In the genomic region with DNA sequence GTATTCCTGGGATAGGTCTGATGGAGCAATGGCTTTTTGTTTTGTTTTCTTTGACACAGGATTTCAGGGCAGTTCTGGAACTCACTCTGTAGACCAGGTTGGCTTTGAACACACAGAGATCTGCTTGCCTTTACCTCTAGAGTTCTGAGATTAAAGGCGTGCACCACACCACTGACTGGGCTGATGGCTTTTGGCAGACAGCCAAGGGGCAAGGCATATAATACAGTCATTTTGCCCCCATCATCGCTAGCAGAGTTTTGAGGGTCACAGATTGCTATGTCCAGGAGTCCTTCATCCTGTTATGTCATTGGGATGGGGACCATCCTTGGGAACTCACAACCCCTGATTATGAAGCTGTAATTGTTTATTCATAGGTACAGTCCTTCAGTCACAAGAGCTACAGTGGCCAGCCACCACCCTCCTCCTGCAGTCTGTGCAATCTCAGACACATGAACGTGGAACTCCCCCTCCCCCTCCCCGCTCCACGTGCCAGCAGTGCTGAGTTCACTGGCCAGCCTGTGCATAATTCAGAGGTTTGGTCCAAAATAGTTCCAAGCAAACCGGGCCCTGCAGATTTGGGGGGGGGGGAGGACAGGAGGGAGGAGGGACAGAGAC, we compare ENCODE assay signal across 17 mouse cellular contexts. TPM values are rescaled to one million over a fixed set of nuclear protein-coding genes. Genes with fewer than 3 reads are reported as not detected.
A peak's percentile ranks its signal among the peaks of the same experiment; 100 is the strongest.
DNase-seq lines count a peak whose midpoint lies in the region; ATAC-seq lines count a peak whose summit lies in the region.
"Had no signal": no experiment of that assay in that cellular context is flagged by ENCODE, and none has a peak within 500 bp of the region (broad histone marks: within the 10 kb centered on the region; RNA-seq: fewer than 3 reads in every experiment).

No protein-coding gene starts in this region.

- WGBS in heart, embryonic 13.5 days, result 32% methylated on average over 6 of the region's 6 CpGs
- WGBS in hindbrain, embryonic 10.5 days, result 63% methylated on average over 6 of the region's 6 CpGs
- whole genome bisulfite sequencing in forebrain, embryonic 15.5 days, result 44% methylated on average over 6 of the region's 6 CpGs

- H3K9ac ChIP-seq in heart, embryonic 13.5 days, result no peak overlapping the region
- H3K9ac ChIP-seq in forebrain, embryonic 15.5 days (replicated peaks), result no peak overlapping the region
- H3K9ac ChIP-seq: midbrain, embryonic 15.5 days had no signal

- no peak overlapping the region for H3K4me3 ChIP-seq in heart, embryonic 13.5 days
- H3K4me3 ChIP-seq in hindbrain, embryonic 10.5 days, result no peak overlapping the region
- H3K4me3 ChIP-seq in forebrain, embryonic 15.5 days, result no peak overlapping the region
- H3K4me3 ChIP-seq: midbrain, embryonic 15.5 days had no signal

- DNase-seq in heart, adult 8-10 months (ENCODE audit: low spot score), result no peak
- DNase-seq in 416B (ENCODE audit: low read depth), result peak; percentile 9
- peak; percentile 62 for DNase-seq in NIH3T3 (ENCODE audit: low read depth)
- peak; percentile 50 to 66 for DNase-seq in kidney, postnatal 25 days
- no peak for DNase-seq in hindbrain, embryonic 10.5 days (ENCODE audit: low spot score)
- DNase-seq in embryo, embryonic 9.5 days (ENCODE audit: extremely low spot score), result no peak
- DNase-seq: adrenal gland, adult 2 months; cerebellum, postnatal 25 days; liver; right cerebral cortex, postnatal 25 days; thymus, postnatal 36 days had no signal

- H3K4me2 ChIP-seq in heart, embryonic 13.5 days, result no peak overlapping the region
- no peak overlapping the region for H3K4me2 ChIP-seq in forebrain, embryonic 15.5 days (replicated peaks)
- H3K4me2 ChIP-seq: midbrain, embryonic 15.5 days had no signal

- no peak for ATAC-seq in heart, embryonic 13.5 days (ENCODE audit: extremely low read depth, insufficient number of reproducible peaks, low FRiP score, low TSS enrichment)
- no peak for ATAC-seq in forebrain, embryonic 15.5 days (replicated peaks)
- ATAC-seq: hindbrain, embryonic 16.5 days; midbrain, embryonic 15.5 days; Patski had no signal

- H3K36me3 ChIP-seq in heart, embryonic 13.5 days, result no peaks in the 10 kb centered on the region
- H3K36me3 ChIP-seq in hindbrain, embryonic 10.5 days, result no peaks in the 10 kb centered on the region
- no peaks in the 10 kb centered on the region for H3K36me3 ChIP-seq in forebrain, embryonic 15.5 days
- H3K36me3 ChIP-seq: midbrain, embryonic 15.5 days had no signal

- H3K9me3 ChIP-seq in heart, embryonic 13.5 days, result no peaks in the 10 kb centered on the region
- no peaks in the 10 kb centered on the region for H3K9me3 ChIP-seq in hindbrain, embryonic 10.5 days
- H3K9me3 ChIP-seq in forebrain, embryonic 15.5 days, result no peaks in the 10 kb centered on the region
- H3K9me3 ChIP-seq: midbrain, embryonic 15.5 days had no signal

- peak overlapping the region; percentile 24; the same call in 1 of the 2 replicates for H3K27ac ChIP-seq in heart, embryonic 13.5 days (replicated peaks)
- H3K27ac ChIP-seq in hindbrain, embryonic 10.5 days, result no peak overlapping the region
- H3K27ac ChIP-seq in forebrain, embryonic 15.5 days (replicated peaks), result no peak overlapping the region
- H3K27ac ChIP-seq: midbrain, embryonic 15.5 days had no signal

- peaks cover 14% of the 10 kb centered on the region for H3K4me1 ChIP-seq in heart, embryonic 13.5 days
- H3K4me1 ChIP-seq in hindbrain, embryonic 10.5 days (replicated peaks), result peaks cover 34% of the 10 kb centered on the region
- H3K4me1 ChIP-seq in forebrain, embryonic 15.5 days, result no peaks in the 10 kb centered on the region
- H3K4me1 ChIP-seq: midbrain, embryonic 15.5 days had no signal

- peaks cover 10% of the 10 kb centered on the region for H3K27me3 ChIP-seq in heart, embryonic 13.5 days (replicated peaks)
- peaks cover 31% of the 10 kb centered on the region; the same call in 1 of the 2 replicates for H3K27me3 ChIP-seq in hindbrain, embryonic 10.5 days (ENCODE audit: insufficient read depth, poor library complexity, severe bottlenecking)
- H3K27me3 ChIP-seq in forebrain, embryonic 15.5 days, result no peaks in the 10 kb centered on the region
- H3K27me3 ChIP-seq: midbrain, embryonic 15.5 days; Patski had no signal

RNA-seq across cellular contexts. Expression of a gene that starts 31.7 kb away (rescaled TPM):
- polyA plus RNA-seq in heart, embryonic 13.5 days (2015; fragmentation: Nextera tagmentation; extraction: Ambion mirVana), result 0.71 and 0.74 TPM in 2 replicates
- total RNA-seq in heart, adult 8-10 months (2022), result not detected
- 4.4 and 11.5 TPM in 2 replicates for polyA plus RNA-seq in hindbrain, embryonic 10.5 days (2016; fragmentation: Nextera tagmentation; extraction: Ambion mirVana)
- polyA plus RNA-seq in forebrain, embryonic 15.5 days (2015; fragmentation: Nextera tagmentation; extraction: Ambion mirVana), result 1.8 and 1.9 TPM in 2 replicates

RNA-seq across cellular contexts. Expression of a gene that starts 49.8 kb away (rescaled TPM):
- polyA plus RNA-seq in heart, embryonic 13.5 days (2015; fragmentation: Nextera tagmentation; extraction: Ambion mirVana), result 39.7 and 47.3 TPM in 2 replicates
- total RNA-seq in heart, adult 8-10 months (2022), result 10 to 100 TPM; 67.2 to 74.7 (median 70.0) TPM
- polyA plus RNA-seq in hindbrain, embryonic 10.5 days (2016; fragmentation: Nextera tagmentation; extraction: Ambion mirVana), result 47.1 and 55.6 TPM in 2 replicates
- 41.0 and 43.9 TPM in 2 replicates for polyA plus RNA-seq in forebrain, embryonic 15.5 days (2015; fragmentation: Nextera tagmentation; extraction: Ambion mirVana)

RNA-seq across cellular contexts. Expression of a gene that starts 50.0 kb away (rescaled TPM):
- polyA plus RNA-seq in heart, embryonic 13.5 days (2015; fragmentation: Nextera tagmentation; extraction: Ambion mirVana), result 95.9 and 101 TPM in 2 replicates
- 10 to 100 TPM; 54.2 to 95.5 (median 77.9) TPM for total RNA-seq in heart, adult 8-10 months (2022)
- 272 and 276 TPM in 2 replicates for polyA plus RNA-seq in hindbrain, embryonic 10.5 days (2016; fragmentation: Nextera tagmentation; extraction: Ambion mirVana)
- polyA plus RNA-seq in forebrain, embryonic 15.5 days (2015; fragmentation: Nextera tagmentation; extraction: Ambion mirVana), result 152 and 168 TPM in 2 replicates

RNA-seq across cellular contexts. Expression of a gene that starts 53.2 kb away (rescaled TPM):
- polyA plus RNA-seq in heart, embryonic 13.5 days (2015; fragmentation: Nextera tagmentation; extraction: Ambion mirVana), result 7.0 and 7.3 TPM in 2 replicates
- under 1 TPM in 3 of 4 experiments, not detected in 1; 0.08 to 0.37 (median 0.13) TPM for total RNA-seq in heart, adult 8-10 months (2022)
- 11.6 and 12.2 TPM in 2 replicates for polyA plus RNA-seq in hindbrain, embryonic 10.5 days (2016; fragmentation: Nextera tagmentation; extraction: Ambion mirVana)
- polyA plus RNA-seq in forebrain, embryonic 15.5 days (2015; fragmentation: Nextera tagmentation; extraction: Ambion mirVana), result 5.3 and 6.6 TPM in 2 replicates
- total RNA-seq: layer of hippocampus, adult 18-20 months had no signal

Comparison
In these comparisons a context has a peak if more than half of its experiments do, and no peak if none do; other contexts are left out.
1. DNase-seq: peak in 416B (single experiment), NIH3T3 (single experiment) and kidney, postnatal 25 days (2 of 2); none in heart, adult 8-10 months (single experiment), hindbrain, embryonic 10.5 days (single experiment) and embryo, embryonic 9.5 days (single experiment).